Mouse (Mus musculus): Measurements from ENCODE around the gene Akain1.

DNA sequence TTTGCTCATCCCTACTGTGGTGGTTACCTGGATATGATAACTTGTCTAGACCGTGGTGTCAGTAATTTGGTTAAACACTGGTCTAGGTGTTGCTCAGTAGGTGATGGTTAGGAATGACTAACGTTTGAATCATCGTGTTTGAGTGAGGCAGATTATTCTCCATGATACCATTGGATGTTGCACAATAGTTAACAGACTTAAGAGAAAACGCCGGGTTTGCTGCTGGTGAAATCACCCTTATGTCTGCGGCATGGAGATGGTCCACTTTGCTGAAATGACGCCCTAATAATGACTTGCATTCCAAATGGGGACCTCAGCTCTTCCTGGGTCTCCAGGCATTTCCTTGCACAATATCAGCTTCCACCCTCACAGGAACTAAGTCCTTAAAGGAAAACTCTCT is 22.6 kb downstream of the Akain1 start:
- TF ChIP-seq CTCF (IDR thresholded peaks at IDR 0.05; ENCODE audit: low read depth) (no peak), EP300 (IDR thresholded peaks at IDR 0.05; ENCODE audit: low read depth) (no peak)
